32 mouse cellular contexts compared by ENCODE assay signal in the genomic region with DNA sequence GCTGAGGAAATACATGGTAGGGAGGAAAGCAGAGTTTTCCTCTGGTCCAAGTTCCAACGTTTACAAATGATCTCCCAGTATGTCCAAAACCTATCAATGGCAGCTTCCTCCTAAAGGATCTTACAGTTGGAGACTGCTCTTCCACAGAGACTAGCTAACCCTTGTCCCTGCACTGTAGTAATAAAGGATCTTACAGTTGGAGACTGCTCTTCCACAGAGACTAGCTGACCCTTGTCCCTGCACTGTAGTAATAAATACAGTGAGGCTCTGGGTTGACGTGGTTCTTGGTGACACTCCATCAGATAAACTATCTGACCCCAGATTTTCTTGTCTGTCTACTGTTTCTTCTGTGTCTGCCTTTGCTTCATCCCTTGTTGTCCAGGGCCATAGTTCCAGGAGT. TPM values are rescaled to one million over a fixed set of nuclear protein-coding genes. Genes with fewer than 3 reads are reported as not detected.
"Had no signal": no experiment of that assay in that cellular context is flagged by ENCODE, and none has a peak within 500 bp of the region (broad histone marks: within the 10 kb centered on the region; RNA-seq: fewer than 3 reads in every experiment).

No protein-coding gene starts in this region.

- H3K4me1 ChIP-seq: embryonic facial prominence, embryonic 10.5 days; embryonic facial prominence, embryonic 12.5 days; embryonic facial prominence, embryonic 13.5 days; embryonic facial prominence, embryonic 15.5 days; forebrain, embryonic 10.5 days; forebrain, embryonic 12.5 days; forebrain, embryonic 13.5 days; forebrain, embryonic 15.5 days had no signal

- DNase-seq: cerebellum, adult 8-10 months; cerebellum, adult 9-10 months; cerebellum, adult 9-11 months; cerebellum, postnatal 10 days; cerebellum, postnatal 14 days; cerebellum, postnatal 25 days; cerebellum, postnatal 36 days; embryo, embryonic 11 days; forebrain, postnatal 0 days; gastrocnemius, adult 2 months; gastrocnemius, postnatal 10 days; gastrocnemius, postnatal 14 days; gastrocnemius, postnatal 25 days; gastrocnemius, postnatal 36 days; heart, adult 11 months; heart, adult 18-20 months; heart, adult 2 months had no signal

- H3K9me3 ChIP-seq: embryonic facial prominence, embryonic 10.5 days; embryonic facial prominence, embryonic 12.5 days; embryonic facial prominence, embryonic 13.5 days; embryonic facial prominence, embryonic 15.5 days; forebrain, embryonic 10.5 days; forebrain, embryonic 12.5 days; forebrain, embryonic 13.5 days; forebrain, embryonic 15.5 days had no signal

- H3K27me3 ChIP-seq: embryonic facial prominence, embryonic 12.5 days; embryonic facial prominence, embryonic 13.5 days; embryonic facial prominence, embryonic 15.5 days; forebrain, embryonic 12.5 days; forebrain, embryonic 13.5 days; forebrain, embryonic 15.5 days had no signal

- H3K4me2 ChIP-seq: embryonic facial prominence, embryonic 12.5 days; embryonic facial prominence, embryonic 13.5 days; embryonic facial prominence, embryonic 15.5 days; forebrain, embryonic 12.5 days; forebrain, embryonic 13.5 days; forebrain, embryonic 15.5 days had no signal

- H3K36me3 ChIP-seq: embryonic facial prominence, embryonic 10.5 days; embryonic facial prominence, embryonic 12.5 days; embryonic facial prominence, embryonic 13.5 days; embryonic facial prominence, embryonic 15.5 days; forebrain, embryonic 10.5 days; forebrain, embryonic 12.5 days; forebrain, embryonic 15.5 days had no signal

- H3K9ac ChIP-seq: embryonic facial prominence, embryonic 12.5 days; embryonic facial prominence, embryonic 13.5 days; embryonic facial prominence, embryonic 15.5 days; forebrain, embryonic 12.5 days; forebrain, embryonic 13.5 days; forebrain, embryonic 15.5 days; forebrain, postnatal 0 days had no signal

- H3K27ac ChIP-seq: embryonic facial prominence, embryonic 10.5 days; embryonic facial prominence, embryonic 12.5 days; embryonic facial prominence, embryonic 13.5 days; embryonic facial prominence, embryonic 15.5 days; forebrain, embryonic 10.5 days; forebrain, embryonic 12.5 days; forebrain, embryonic 13.5 days; forebrain, embryonic 15.5 days; gastrocnemius, adult 2 months; heart, adult 2 months had no signal

- ATAC-seq: forebrain, embryonic 13.5 days; forebrain, embryonic 14.5 days; forebrain, embryonic 15.5 days; forebrain, embryonic 16.5 days; forebrain, postnatal 0 days had no signal

- H3K4me3 ChIP-seq: embryonic facial prominence, embryonic 10.5 days; embryonic facial prominence, embryonic 12.5 days; embryonic facial prominence, embryonic 13.5 days; embryonic facial prominence, embryonic 15.5 days; erythroblast, embryonic 14.5 days; forebrain, embryonic 10.5 days; forebrain, embryonic 12.5 days; forebrain, embryonic 13.5 days; forebrain, embryonic 15.5 days; gastrocnemius, adult 2 months; heart, adult 2 months had no signal

RNA-seq across cellular contexts. Expression of gene Dlx5, which starts 59.0 kb away (rescaled TPM):
- total RNA-seq: common myeloid progenitor, adult 5-6 weeks; gastrocnemius, adult 18-20 months; gastrocnemius, adult 2 months; gastrocnemius, adult 8-10 months; gastrocnemius, postnatal 14 days; gastrocnemius, postnatal 25 days; gastrocnemius, postnatal 36 days; granulocyte monocyte progenitor cell, adult 5-6 weeks had no signal
- polyA plus RNA-seq: erythroblast, embryonic 14.5 days had no signal
